Mouse (Mus musculus): Measurements from ENCODE around the gene Spryd7. TPM values are rescaled to one million over a fixed set of nuclear protein-coding genes. Genes with fewer than 3 reads are reported as not detected.
"Not testable (repeated sequence)": the region's sequence is repeated elsewhere in the genome, so short reads cannot be mapped to it uniquely, and the experiment has no call there.

Spryd7 gene
- polyA plus RNA-seq (2014; fragmentation: Nextera tagmentation; extraction: Ambion mirVana) = 57.2 and 68.5 TPM in 2 replicates

- H3K9ac ChIP-seq = peak within 1 kb of the TSS; percentile 79
- H3K4me2 ChIP-seq (replicated peaks) = peak within 1 kb of the TSS; percentile 78
- H3K9me3 ChIP-seq (ENCODE audit: control insufficient read depth, low read length) = 0 out of 2 replicates have a peak, but pooled peaks cover under 1% of the 10 kb centered on the region
- ATAC-seq (ENCODE audit: low FRiP score) (peak; percentile 99), DNase-seq (ENCODE audit: low spot score) (peak; percentile 98)
- H3K4me1 ChIP-seq (replicated peaks; ENCODE audit: control insufficient read depth, insufficient read depth, low read length) = peaks cover 6% of the 10 kb centered on the region; the same call in 1 of the 2 replicates
- WGBS = under 1% methylated on average over 72 of the region's 72 CpGs
- peak within 1 kb of the TSS; percentile 61 for H3K4me3 ChIP-seq (replicated peaks; ENCODE audit: low read length)
- H3K27me3 ChIP-seq (ENCODE audit: control insufficient read depth, insufficient read depth, low read length) = no peaks in the 10 kb centered on the region
- no peaks in the 10 kb centered on the region for H3K36me3 ChIP-seq (replicated peaks; ENCODE audit: control insufficient read depth, insufficient read depth)
- peak within 1 kb of the TSS; percentile 88 for H3K27ac ChIP-seq
These were observed at the start of gene Spryd7 for GRCm38 (mm10) chr14:61556289-61557147. Gene Spryd7 (minus strand): TSS chr14:61556886.

DNA sequence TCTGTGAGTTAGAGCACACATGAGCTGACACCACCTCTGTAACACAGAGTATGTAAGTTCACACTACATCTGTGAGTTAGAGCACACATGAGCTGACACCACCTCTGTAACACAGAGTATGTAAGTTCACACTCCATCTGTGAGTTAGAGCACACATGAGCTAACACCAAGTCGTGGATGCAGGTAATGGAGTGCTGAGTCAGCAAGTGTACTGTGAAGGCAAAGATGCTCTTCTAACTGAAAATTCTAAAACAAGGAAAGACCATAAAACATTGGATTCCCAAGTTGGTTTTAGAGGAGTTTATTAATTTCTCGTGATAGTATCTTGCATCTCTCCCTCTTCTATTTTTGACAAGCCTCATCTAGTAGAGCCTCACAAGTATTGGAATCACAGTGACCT is 49.4 kb upstream of the Spryd7 start:
- Histone ChIP-seq H3K36me3 (replicated peaks; ENCODE audit: control insufficient read depth, insufficient read depth) (peaks cover 53% of the 10 kb centered on the region), H3K4me1 (replicated peaks; ENCODE audit: control insufficient read depth, insufficient read depth, low read length) (peaks cover 23% of the 10 kb centered on the region)
- H3K4me2 ChIP-seq (replicated peaks); H3K4me3 ChIP-seq (replicated peaks; ENCODE audit: low read length); H3K27me3 ChIP-seq (ENCODE audit: control insufficient read depth, insufficient read depth, low read length); H3K9ac ChIP-seq; ATAC-seq (ENCODE audit: low FRiP score); DNase-seq (ENCODE audit: low spot score); H3K9me3 ChIP-seq (ENCODE audit: control insufficient read depth, low read length); H3K27ac ChIP-seq: not testable (repeated sequence)
- WGBS = 90% methylated on average over 2 of the region's 2 CpGs

DNA sequence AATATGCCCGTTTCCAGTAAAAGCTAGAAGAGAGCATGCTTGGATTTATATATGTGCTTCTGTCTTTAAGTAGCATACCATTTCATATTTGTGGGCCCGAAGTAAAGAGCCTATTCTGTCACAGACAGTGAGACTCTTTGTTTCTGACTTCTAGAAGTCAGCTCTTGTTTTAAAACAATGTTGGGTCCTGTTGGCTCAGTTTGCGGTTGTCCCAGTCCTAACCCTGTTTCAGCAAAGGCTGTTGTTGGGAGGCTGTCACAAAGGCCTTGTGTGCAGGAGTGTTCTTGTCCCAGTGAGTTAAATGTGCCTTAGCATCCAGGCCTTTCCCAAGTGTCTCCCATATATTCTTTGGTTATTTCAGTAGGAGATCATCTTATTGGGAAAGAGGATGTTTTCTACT is 47.4 kb upstream of the Spryd7 start:
- Histone ChIP-seq H3K36me3 (replicated peaks; ENCODE audit: control insufficient read depth, insufficient read depth) (peaks cover 53% of the 10 kb centered on the region), H3K4me3 (replicated peaks; ENCODE audit: low read length) (no peak overlapping the region), H3K9ac (no peak overlapping the region), H3K9me3 (ENCODE audit: control insufficient read depth, low read length) (no peaks in the 10 kb centered on the region), H3K4me1 (replicated peaks; ENCODE audit: control insufficient read depth, insufficient read depth, low read length) (peaks cover 29% of the 10 kb centered on the region), H3K27ac (no peak overlapping the region), H3K4me2 (replicated peaks) (no peak overlapping the region), H3K27me3 (ENCODE audit: control insufficient read depth, insufficient read depth, low read length) (no peaks in the 10 kb centered on the region)
- WGBS = 95% methylated on average over 3 of the region's 3 CpGs
- DNase-seq (ENCODE audit: low spot score) (no peak), ATAC-seq (ENCODE audit: low FRiP score) (no peak)

GRCm38 (mm10) chr14:61603069-61603755 is 46.5 kb upstream of the Spryd7 start:
- H3K9ac ChIP-seq = no peak overlapping the region
- 62% methylated on average over 8 of the region's 8 CpGs for WGBS
- no peak overlapping the region for H3K4me3 ChIP-seq (replicated peaks; ENCODE audit: low read length)
- no peaks in the 10 kb centered on the region for H3K9me3 ChIP-seq (ENCODE audit: control insufficient read depth, low read length)
- no peaks in the 10 kb centered on the region for H3K27me3 ChIP-seq (ENCODE audit: control insufficient read depth, insufficient read depth, low read length)
- H3K27ac ChIP-seq = no peak overlapping the region
- H3K36me3 ChIP-seq (replicated peaks; ENCODE audit: control insufficient read depth, insufficient read depth) = peaks cover 53% of the 10 kb centered on the region
- peaks cover 29% of the 10 kb centered on the region for H3K4me1 ChIP-seq (replicated peaks; ENCODE audit: control insufficient read depth, insufficient read depth, low read length)
- no peak overlapping the region; the same call in 1 of the 2 replicates for H3K4me2 ChIP-seq (replicated peaks)
- DNase-seq (ENCODE audit: low spot score) (no peak), ATAC-seq (ENCODE audit: low FRiP score) (no peak)

GRCm38 (mm10) chr14:61601348-61601747 is 44.7 kb upstream of the Spryd7 start:
- H3K36me3 ChIP-seq (replicated peaks; ENCODE audit: control insufficient read depth, insufficient read depth) = peaks cover 40% of the 10 kb centered on the region
- 91% methylated on average over 9 of the region's 9 CpGs for WGBS
- H3K4me3 ChIP-seq (replicated peaks; ENCODE audit: low read length) = peak overlapping the region; percentile 89; the same call in 1 of the 2 replicates
- ATAC-seq (ENCODE audit: low FRiP score) (no peak), DNase-seq (ENCODE audit: low spot score) (no peak)
- peak overlapping the region; percentile 12; the same call in 1 of the 2 replicates for H3K9ac ChIP-seq
- H3K27me3 ChIP-seq (ENCODE audit: control insufficient read depth, insufficient read depth, low read length) = no peaks in the 10 kb centered on the region
- peak overlapping the region; percentile 60 for H3K4me2 ChIP-seq (replicated peaks)
- H3K4me1 ChIP-seq (replicated peaks; ENCODE audit: control insufficient read depth, insufficient read depth, low read length) = peaks cover 29% of the 10 kb centered on the region
- no peaks in the 10 kb centered on the region for H3K9me3 ChIP-seq (ENCODE audit: control insufficient read depth, low read length)
- H3K27ac ChIP-seq = no peak overlapping the region

- Histone ChIP-seq H3K4me3 (replicated peaks; ENCODE audit: low read length) (peak overlapping the region; percentile 89), H3K36me3 (replicated peaks; ENCODE audit: control insufficient read depth, insufficient read depth) (peaks cover 19% of the 10 kb centered on the region), H3K27ac (peak overlapping the region; percentile 82), H3K27me3 (ENCODE audit: control insufficient read depth, insufficient read depth, low read length) (no peaks in the 10 kb centered on the region), H3K9ac (peak overlapping the region; percentile 97), H3K4me2 (replicated peaks) (peak overlapping the region; percentile 60), H3K9me3 (ENCODE audit: control insufficient read depth, low read length) (no peaks in the 10 kb centered on the region), H3K4me1 (replicated peaks; ENCODE audit: control insufficient read depth, insufficient read depth, low read length) (peaks cover 29% of the 10 kb centered on the region)
- ATAC-seq (ENCODE audit: low FRiP score) (peak; percentile 95), DNase-seq (ENCODE audit: low spot score) (peak; percentile 81)
- whole genome bisulfite sequencing = 4% methylated on average over 44 of the region's 44 CpGs
These were observed 42.5 kb upstream of the Spryd7 start for GRCm38 (mm10) chr14:61599057-61599806.

DNA sequence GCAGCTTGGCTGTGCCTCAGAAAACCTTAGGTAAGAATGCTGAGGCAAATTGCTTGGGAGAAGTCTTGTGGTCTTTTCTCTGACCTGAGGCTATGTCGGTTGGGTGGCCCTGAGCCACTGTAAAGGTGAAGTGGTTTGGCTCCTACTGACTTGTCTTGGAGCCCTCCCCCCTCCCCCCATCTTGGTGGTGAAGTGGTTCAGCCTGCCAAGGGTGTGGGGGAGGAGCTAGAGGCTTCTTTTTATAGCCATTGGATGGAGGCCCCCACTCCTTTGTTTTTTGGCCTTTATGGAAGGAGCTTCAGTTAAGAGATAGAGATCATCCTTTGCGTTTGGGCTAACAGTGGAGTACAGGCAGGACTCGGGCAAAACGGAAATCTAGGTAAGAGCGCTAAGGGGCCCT is 41.3 kb upstream of the Spryd7 start, which contains the start of gene Trim13:
TSS of gene Trim13 (plus strand) at position 280 of the 400 bp plus-strand sequence.
- DNase-seq (ENCODE audit: low spot score) = no peak

GRCm38 (mm10) chr14:61596719-61597426 is 40.2 kb upstream of the Spryd7 start:
- DNase-seq (ENCODE audit: low spot score) = no peak
- Histone ChIP-seq H3K4me2 (replicated peaks) (no peak overlapping the region), H3K9ac (no peak overlapping the region), H3K4me1 (replicated peaks; ENCODE audit: control insufficient read depth, insufficient read depth, low read length) (peaks cover 14% of the 10 kb centered on the region), H3K27ac (no peak overlapping the region), H3K9me3 (ENCODE audit: control insufficient read depth, low read length) (no peaks in the 10 kb centered on the region), H3K36me3 (replicated peaks; ENCODE audit: control insufficient read depth, insufficient read depth) (peaks cover 4% of the 10 kb centered on the region; the same call in 1 of the 2 replicates), H3K27me3 (ENCODE audit: control insufficient read depth, insufficient read depth, low read length) (no peaks in the 10 kb centered on the region), H3K4me3 (replicated peaks; ENCODE audit: low read length) (no peak overlapping the region)
- WGBS = 92% methylated on average over 9 of the region's 9 CpGs
- ATAC-seq (ENCODE audit: low FRiP score) = no peak

More for the DNA sequence above, 41.3 kb upstream of the Spryd7 start, which contains the start of gene Trim13:
- Histone ChIP-seq H3K9me3 (ENCODE audit: control insufficient read depth, low read length) (no peaks in the 10 kb centered on the region), H3K4me3 (replicated peaks; ENCODE audit: low read length) (peak within 1 kb of the TSS; percentile 89), H3K4me2 (replicated peaks) (peak within 1 kb of the TSS; percentile 60), H3K4me1 (replicated peaks; ENCODE audit: control insufficient read depth, insufficient read depth, low read length) (peaks cover 23% of the 10 kb centered on the region), H3K36me3 (replicated peaks; ENCODE audit: control insufficient read depth, insufficient read depth) (peaks cover 7% of the 10 kb centered on the region; the same call in 1 of the 2 replicates), H3K27me3 (ENCODE audit: control insufficient read depth, insufficient read depth, low read length) (no peaks in the 10 kb centered on the region), H3K27ac (no peak within 1 kb of the TSS), H3K9ac (peak within 1 kb of the TSS; percentile 97; the same call in 1 of the 2 replicates)
- WGBS = 53% methylated on average over 5 of the region's 5 CpGs
- ATAC-seq (ENCODE audit: low FRiP score) = no peak

Data from hindbrain, embryonic 14.5 days (tissue).